Mouse (Mus musculus) monocyte, adult 5-6 weeks (primary cell): Measurements from ENCODE around the gene Cdc34. TPM values are rescaled to one million over a fixed set of nuclear protein-coding genes. Genes with fewer than 3 reads are reported as not detected.
A peak's percentile ranks its signal among the peaks of the same experiment; 100 is the strongest.

Experiments
- ATAC-seq: fragments of 153-309, 156-312 bp; replicated peaks from 2 replicates; pipeline ENCODE4 v1.8.0; 2017; ENCODE audit warnings: mild to moderate bottlenecking; ENCODE audit not compliant: low TSS enrichment, insufficient number of reproducible peaks, severe bottlenecking, poor library complexity, low FRiP score
- total RNA-seq: library from RNA; stranded (forward); fragments of 200-1000, 200-491, 200-594 nt; gene quantifications from 3 replicates; pipeline ENCODE4 v1.2.3, GENCODE M21; 2017

Cdc34 gene
- total RNA-seq, 1 experiment from 2014 or later, result 76.0 TPM

DNA sequence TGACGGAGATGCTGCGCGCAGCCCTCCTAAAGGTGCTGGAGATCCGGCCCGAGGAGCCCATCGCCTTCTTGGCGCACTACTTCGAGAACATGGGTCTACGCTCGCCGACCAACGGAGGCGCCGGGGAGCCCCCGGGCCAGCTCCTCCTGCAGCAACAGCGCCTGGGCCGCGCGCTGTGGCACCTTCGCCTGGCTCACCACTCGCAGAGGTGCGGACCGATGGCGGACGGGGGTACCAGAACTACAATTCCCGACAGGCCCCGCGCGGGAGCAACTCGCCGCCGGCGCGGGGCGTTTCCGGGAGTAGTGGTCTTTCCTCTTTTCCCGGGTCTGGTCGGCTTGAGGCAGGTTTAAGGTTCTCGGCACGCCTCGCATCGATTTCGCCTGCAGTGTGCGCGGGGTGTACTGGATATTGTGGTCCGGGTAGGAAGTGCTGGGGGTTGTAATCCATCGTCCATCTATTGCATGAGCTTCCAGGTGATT lies 12.4 kb upstream of the Cdc34 start:
- no peak for ATAC-seq

DNA sequence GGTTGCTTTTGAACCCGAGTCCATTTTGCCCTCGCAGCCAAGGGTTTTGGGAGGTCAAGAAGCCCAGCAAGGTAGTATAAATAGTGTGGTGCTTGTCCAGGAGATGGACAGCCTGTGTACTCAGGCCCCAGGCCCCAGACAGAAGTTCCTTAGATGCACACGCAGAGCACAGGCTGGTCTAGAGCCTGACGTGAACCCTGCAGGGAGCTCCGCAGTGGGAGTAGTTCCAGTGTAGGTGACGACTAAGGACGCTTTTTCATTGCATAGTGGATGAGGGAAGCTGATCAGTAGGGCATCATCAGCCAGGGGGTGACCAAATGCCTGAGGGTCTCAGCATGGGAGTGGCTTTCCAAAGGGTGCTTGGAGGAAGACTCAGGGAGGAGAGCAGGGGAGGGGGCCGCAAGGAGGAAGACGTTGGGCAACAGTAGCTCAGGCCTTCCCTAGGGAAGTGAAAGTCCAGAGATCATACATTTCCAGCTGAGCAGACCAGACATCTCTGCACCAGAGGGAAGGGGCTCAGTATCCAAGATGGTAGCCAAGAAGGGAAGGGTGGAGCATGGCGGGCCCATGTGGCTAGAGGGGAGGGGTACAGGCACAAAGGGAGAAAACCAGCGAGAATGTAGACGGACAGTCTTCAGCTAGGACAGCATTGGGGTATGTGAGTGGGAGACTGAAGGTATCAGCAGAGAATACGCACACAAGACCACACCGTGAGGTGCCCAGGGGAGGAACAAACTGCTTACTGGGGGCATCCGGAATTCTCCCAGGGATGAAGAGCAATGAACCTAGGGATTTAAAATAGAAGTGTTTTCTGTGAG lies 11.7 kb upstream of the Cdc34 start:
- no peak for ATAC-seq

DNA sequence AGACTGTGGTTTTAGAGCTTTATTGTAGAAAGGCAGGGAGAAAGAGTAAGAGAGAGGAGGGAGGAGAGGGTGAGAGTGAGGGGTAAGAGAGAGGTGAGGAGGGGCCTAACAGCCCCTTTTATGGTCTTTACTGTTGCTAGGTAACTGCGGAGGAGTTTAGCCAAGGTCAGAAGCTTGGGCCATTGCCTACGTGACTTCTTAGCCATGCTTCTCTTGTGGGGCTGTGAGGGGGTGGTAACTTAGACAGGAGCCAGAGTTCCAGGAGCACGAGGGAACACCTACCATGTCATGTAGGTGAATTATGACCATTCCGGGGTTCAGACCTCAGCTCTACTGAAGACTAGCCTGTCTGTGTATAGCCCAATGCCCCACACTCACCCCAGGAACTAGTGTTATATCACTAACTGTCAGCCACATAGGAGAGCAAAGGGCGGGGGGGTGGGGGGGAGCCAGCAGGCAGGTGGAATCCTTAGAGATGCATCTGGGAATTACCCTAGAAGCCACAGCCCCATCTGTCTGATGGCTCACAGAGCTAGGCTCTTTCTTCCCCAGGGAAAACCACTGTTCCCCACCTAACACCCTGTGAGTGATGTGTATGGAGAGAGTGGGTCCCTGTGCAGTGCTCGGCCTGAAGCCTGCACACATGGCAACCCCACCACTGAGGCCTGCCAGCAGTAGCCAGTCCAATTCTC lies 10.5 kb upstream of the Cdc34 start:
- no peak for ATAC-seq

DNA sequence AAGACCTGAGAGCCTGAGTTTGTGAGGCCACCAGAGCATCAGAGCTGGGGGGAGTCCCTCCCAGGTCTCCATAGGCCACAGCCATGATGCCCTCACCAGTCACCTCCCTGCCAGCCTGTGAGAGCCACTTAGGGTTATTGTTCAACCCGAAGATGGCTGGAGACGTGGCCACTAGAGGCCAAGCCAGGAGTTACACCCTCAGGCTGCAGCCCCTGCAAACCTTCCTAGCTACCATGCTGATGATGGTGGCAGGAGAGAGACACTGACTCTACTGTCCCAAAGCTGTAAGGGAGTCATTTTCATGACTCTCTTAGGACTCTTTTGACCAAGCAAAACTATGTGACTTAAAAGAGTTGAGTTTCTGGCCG lies 9.9 kb upstream of the Cdc34 start:
- ATAC-seq, result no peak

DNA sequence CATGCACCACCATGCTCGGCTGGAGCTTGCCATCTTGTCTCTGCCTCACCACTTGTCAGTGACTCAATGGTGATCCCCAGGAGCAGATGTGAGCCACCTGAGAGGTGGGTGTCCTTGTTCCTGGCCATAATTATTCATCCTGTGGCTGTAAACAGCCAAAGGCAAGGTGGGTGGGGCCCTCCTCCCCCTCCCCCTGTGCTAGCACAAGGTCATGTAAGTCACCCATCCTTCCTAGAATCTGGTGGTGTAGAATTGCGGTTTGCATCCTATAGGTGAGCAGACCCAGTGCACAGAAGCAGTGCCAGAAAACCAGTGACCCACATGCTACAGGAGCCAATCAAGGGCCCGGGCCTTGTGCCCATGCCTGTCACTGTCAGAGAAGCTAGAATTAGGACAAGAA lies 8.9 kb upstream of the Cdc34 start:
- no peak for ATAC-seq

GRCm38 (mm10) chr10:79675346-79676035 lies 6.5 kb upstream of the Cdc34 start:
- ATAC-seq, result no peak

DNA sequence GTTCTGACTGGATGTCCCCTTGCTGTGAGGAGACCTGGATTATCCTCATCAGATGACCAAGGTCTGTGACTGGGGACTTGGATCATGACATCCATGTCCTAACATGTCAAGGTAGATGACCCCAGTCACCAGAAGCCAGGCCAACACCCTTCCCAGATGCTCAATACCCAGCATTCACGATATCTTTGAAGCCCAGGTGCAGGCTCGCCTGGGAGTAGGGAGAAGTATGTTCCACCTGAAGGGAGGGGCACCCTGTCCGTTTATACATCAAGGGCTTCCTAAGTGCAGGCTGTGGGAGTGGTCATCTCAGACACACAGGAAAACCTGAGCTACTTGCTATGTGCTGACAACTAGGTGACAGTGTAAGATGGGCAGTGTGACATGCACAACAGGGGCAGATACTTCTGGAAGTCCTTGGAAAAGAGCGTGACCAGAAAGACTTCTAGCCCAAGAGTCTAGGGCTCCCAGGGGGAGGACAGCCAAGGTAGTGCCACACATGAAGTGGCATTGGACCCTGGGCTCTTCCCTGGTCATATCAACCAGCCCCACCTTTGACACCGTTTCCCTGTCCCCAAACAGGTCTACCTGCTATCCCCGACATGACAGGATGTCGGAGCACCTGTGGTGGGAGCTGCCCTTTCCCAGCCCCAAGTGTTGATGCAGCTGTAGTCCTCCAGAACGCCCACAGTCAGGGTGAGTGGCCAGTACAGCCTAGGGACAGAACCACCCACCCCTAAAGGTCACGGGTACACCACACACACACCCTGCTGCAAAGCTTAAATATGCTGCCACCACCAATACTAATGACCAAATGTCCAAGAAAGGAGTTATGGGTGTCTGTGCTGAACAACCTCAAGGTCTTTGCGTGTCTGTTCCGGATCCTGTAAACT lies 1.1 kb upstream of the Cdc34 start:
- peak; percentile 37; the same call in 1 of the 2 replicates for ATAC-seq

GRCm38 (mm10) chr10:79682551-79682915 lies 538 bp downstream of the Cdc34 start:
- no peak for ATAC-seq

DNA sequence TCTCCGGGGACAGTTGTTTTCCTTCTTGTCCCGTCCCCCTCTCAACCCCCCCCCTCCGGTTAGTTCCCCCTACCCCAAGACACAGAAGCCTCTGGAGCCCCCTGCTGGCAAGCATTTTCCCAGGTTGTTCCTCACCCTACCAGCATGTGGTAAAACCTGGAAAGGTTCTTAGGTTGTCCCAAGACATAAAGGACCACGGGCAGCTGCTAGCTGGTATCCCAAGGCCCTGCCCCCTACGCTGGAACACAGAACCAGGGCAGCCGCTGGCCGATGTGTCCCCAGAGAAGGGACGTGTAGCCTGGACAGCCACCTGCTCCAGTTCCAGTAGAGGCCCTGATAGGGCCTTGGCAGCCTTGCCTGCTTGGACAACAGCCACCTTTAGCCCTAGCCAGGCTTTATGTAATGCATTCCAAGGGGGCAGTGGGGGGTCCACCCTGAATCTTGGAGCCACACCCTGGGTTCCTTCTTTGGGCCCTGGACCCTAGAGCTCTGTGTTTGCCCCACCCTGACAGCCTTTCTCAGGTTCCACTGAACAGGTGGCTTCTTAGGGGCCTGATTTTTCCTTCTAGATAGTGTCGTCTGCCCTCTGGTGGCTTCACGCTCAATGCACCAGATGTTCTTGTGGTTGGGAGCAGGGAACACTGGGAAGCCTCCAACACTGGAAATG lies 1.1 kb downstream of the Cdc34 start:
- no peak for ATAC-seq

- no peak for ATAC-seq
These were observed 2.0 kb downstream of the Cdc34 start for GRCm38 (mm10) chr10:79683726-79684640.

- no peak for ATAC-seq
These were observed 3.0 kb downstream of the Cdc34 start for GRCm38 (mm10) chr10:79684770-79685600.

GRCm38 (mm10) chr10:79686219-79686618 lies 4.2 kb downstream of the Cdc34 start:
- ATAC-seq, result no peak

DNA sequence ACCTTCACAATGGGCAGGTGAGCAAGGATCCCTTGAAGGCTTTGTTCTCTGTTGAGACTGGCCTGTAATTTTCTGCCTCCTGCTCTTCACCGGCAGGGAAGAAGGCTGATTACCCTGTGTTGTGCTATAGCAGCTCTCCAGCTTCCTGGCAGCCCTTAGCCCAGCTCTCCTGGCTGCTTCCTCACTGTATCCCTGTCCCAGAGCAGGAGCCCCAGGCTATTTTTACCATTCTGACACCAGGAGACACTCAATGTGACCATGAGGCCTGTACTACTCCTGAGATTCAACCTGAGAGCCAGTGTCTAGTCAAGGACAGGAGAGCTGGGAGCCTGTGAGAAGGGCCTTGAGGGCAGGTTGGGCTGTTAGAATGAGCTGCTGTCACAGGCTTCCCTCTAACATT lies 4.7 kb downstream of the Cdc34 start:
- no peak for ATAC-seq

- ATAC-seq, result no peak
These were observed 5.5 kb downstream of the Cdc34 start for GRCm38 (mm10) chr10:79687513-79687912.

GRCm38 (mm10) chr10:79688720-79689119 lies 6.7 kb downstream of the Cdc34 start, which contains the start of gene Gzmm:
Gzmm (plus strand) TSS chr10:79689020.
- no peak for ATAC-seq

DNA sequence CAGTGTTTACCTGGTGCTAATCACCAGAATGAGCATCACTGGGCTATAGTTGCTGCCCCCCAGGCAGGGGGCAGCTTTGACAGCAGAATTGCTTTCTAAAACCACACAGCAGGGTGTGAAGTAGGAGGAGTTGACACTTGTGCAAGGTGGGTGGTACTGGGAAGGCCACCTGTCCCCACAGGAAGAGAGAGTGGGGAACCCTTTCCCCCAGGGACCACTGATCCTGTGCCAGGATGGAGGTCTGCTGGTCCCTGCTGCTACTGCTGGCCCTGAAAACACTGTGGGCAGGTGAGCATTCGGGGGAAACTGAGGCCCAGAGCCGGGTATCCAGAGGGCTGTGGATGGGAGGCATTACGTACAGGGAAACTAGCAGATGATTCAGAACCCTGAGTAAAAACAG lies 7.2 kb downstream of the Cdc34 start:
- no peak for ATAC-seq
